8 mouse cellular contexts compared by ENCODE assay signal in the genomic region with DNA sequence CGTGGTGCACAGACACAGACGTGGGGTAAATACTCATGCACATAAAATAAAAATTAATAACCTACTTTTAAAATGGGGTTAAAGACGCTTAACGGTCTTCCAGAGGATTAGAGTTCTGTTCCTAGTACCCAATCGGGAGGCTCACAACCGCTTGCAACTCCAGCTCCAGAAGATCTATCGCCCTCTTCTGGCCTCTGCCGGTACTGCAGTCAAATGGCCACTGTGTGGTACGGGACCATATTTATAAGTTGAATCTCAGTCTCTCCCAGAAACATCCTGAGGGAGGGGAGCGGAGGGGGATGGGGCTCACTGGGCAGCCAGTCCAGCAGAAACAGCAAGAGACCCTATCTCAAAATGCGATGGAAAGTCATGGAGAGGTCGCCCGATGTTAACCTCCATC. TPM values are rescaled to one million over a fixed set of nuclear protein-coding genes. Genes with fewer than 3 reads are reported as not detected.
DNase-seq lines count a peak whose midpoint lies in the region; ATAC-seq and TF ChIP-seq lines count a peak whose summit lies in the region.

No protein-coding gene starts in this region.

- H3K4me2 ChIP-seq in lung, embryonic 14.5 days = no peak overlapping the region

- no peak for ATAC-seq in lung, embryonic 14.5 days (ENCODE audit: insufficient read depth)

- WGBS in lung, embryonic 14.5 days = 79% methylated on average over 13 of the region's 13 CpGs

- no peaks in the 10 kb centered on the region for H3K9me3 ChIP-seq in lung, embryonic 14.5 days (ENCODE audit: low read depth, low read length)

- DNase-seq in cerebellum, postnatal 10 days = peak; percentile 55 to 67
- DNase-seq in cerebellum, adult 8-10 months = no peak
- peak; percentile 19 for DNase-seq in lung, embryonic 14.5 days
- DNase-seq in lung, adult 18-20 months = no peak
- peak; percentile 8 for DNase-seq in c-Kit-positive CD71-negative TER-119-negative erythroid progenitor cells, embryonic 14.5 days (ENCODE audit: low read depth)
- DNase-seq in urinary bladder, postnatal 10 days (ENCODE audit: low spot score) = no peak
- no peak for DNase-seq in MN1 (ENCODE audit: low spot score)

- H3K4me3 ChIP-seq in lung, embryonic 14.5 days (ENCODE audit: low read depth, low read length) = no peak overlapping the region
- H3K4me3 ChIP-seq in testis, adult 2 months (ENCODE audit: control insufficient read depth, low read depth, low read length) = peak overlapping the region; percentile 76

- no peaks in the 10 kb centered on the region for H3K27me3 ChIP-seq in lung, embryonic 14.5 days (ENCODE audit: insufficient read depth, low read length)
- H3K27me3 ChIP-seq in testis, adult 2 months (ENCODE audit: control insufficient read depth, insufficient read depth, low read length) = no peaks in the 10 kb centered on the region

- TF ChIP-seq CTCF in lung, embryonic 14.5 days (IDR thresholded peaks at IDR 0.05; ENCODE audit: low read depth) = peak; percentile 57
- peak; percentile 91 for TF ChIP-seq CTCF in testis, adult 2 months (IDR thresholded peaks at IDR 0.05; ENCODE audit: control insufficient read depth, insufficient read depth, insufficient replicate concordance, low read depth, low read length)

- H3K36me3 ChIP-seq in lung, embryonic 14.5 days (ENCODE audit: insufficient read depth) = no peaks in the 10 kb centered on the region
- no peaks in the 10 kb centered on the region for H3K36me3 ChIP-seq in testis, adult 2 months (ENCODE audit: control insufficient read depth, insufficient read depth, low read length)

- no peak for TF ChIP-seq POLR2A in testis, adult 2 months (IDR thresholded peaks at IDR 0.05; ENCODE audit: control insufficient read depth, low read depth, low read length)

- H3K4me1 ChIP-seq in lung, embryonic 14.5 days (ENCODE audit: insufficient read depth) = no peaks in the 10 kb centered on the region
- H3K4me1 ChIP-seq in testis, adult 2 months (ENCODE audit: control insufficient read depth, insufficient read depth, low read length) = peaks cover 28% of the 10 kb centered on the region

- no peak overlapping the region for H3K27ac ChIP-seq in lung, embryonic 14.5 days (ENCODE audit: low read depth)
- peak overlapping the region; percentile 61; the same call in 1 of the 2 replicates for H3K27ac ChIP-seq in testis, adult 2 months (ENCODE audit: control insufficient read depth, insufficient read depth, low read depth, low read length)

- H3K9ac ChIP-seq in lung, embryonic 14.5 days = no peak overlapping the region

RNA-seq across cellular contexts. Expression of a gene that starts 47.7 kb away (rescaled TPM):
- polyA plus RNA-seq in lung, embryonic 14.5 days (2014; fragmentation: Nextera tagmentation; extraction: Ambion mirVana) = 45.6 and 49.6 TPM in 2 replicates
- 80.5 and 86.1 TPM in 2 replicates for polyA plus RNA-seq in testis, adult 2 months (2012; rRNA removed)

RNA-seq across cellular contexts. Expression of a gene that starts 51.7 kb away (rescaled TPM):
- 18.8 and 19.0 TPM in 2 replicates for polyA plus RNA-seq in lung, embryonic 14.5 days (2014; fragmentation: Nextera tagmentation; extraction: Ambion mirVana)
- polyA plus RNA-seq in testis, adult 2 months (2012; rRNA removed) = 5.7 and 6.0 TPM in 2 replicates

Comparison
In these comparisons a context has a peak if more than half of its experiments do, and no peak if none do; other contexts are left out.
1. DNase-seq: peak in cerebellum, postnatal 10 days (2 of 2), lung, embryonic 14.5 days (single experiment) and c-Kit-positive CD71-negative TER-119-negative erythroid progenitor cells, embryonic 14.5 days (single experiment); none in cerebellum, adult 8-10 months (single experiment), lung, adult 18-20 months (0 of 2), urinary bladder, postnatal 10 days (single experiment) and MN1 (single experiment).